Mouse (Mus musculus): ENCODE results near the gene Cracr2b. TPM values are rescaled to one million over a fixed set of nuclear protein-coding genes. Genes with fewer than 3 reads are reported as not detected.

The Cracr2b gene
- polyA plus RNA-seq, 1 experiment from 2014 or later, result 9.9 TPM

GRCm38 (mm10) chr7:141475011-141475804 lies 14.3 kb downstream of the Cracr2b start, which contains the start of the genes Polr2l and Tspan4:
Polr2l (minus strand) TSS chr7:141475132.
Tspan4 (plus strand) TSS chr7:141475240.
- POLR2A ChIA-PET, result interaction anchor here (1.4 to 7.0 kb wide), 4 partner anchors 6 to 61 kb away, joined by 3 to 64 read pairs (median 4); partner anchors contain the start of gene Cd151
- ATAC-seq (peak; percentile 36), DNase-seq (ENCODE audit: low read depth, low spot score) (no peak)
- TF ChIP-seq CTCF (IDR thresholded peaks at IDR 0.05), result no peak
- in situ Hi-C loops (cut with MboI; ENCODE audit: low pct_unique_long_range_greater_than_20kb), result loop anchor here (5.0 kb wide), 1 partner anchor 102 kb away; no protein-coding TSS in a partner anchor
- CTCF ChIA-PET, result interaction anchor here (3.1 kb wide), 1 partner anchor 49 kb away, joined by 16 read pairs; no protein-coding TSS in a partner anchor
- no peaks in the 10 kb centered on the region for H3K27me3 ChIP-seq

DNA sequence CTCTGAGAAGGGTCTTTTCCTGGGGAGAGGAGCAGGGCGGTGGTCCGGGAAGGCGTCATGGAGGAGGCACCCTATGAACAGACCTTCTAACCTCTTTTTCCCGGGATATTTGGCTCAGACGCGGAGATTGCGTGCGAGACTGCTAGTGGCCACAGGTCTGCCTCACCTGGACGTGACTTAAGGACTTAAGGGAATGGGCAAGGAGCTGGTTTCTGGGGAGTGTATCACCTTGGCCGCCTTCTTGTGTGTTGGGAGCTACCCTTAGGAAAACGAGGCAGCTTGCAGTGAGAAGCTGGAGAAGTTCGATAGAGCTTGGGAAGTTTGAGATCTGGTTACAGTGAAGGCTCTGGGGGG lies 14.9 kb downstream of the Cracr2b start:
- no peak for DNase-seq (ENCODE audit: low read depth, low spot score)
- TF ChIP-seq CTCF (IDR thresholded peaks at IDR 0.05), result no peak
- CTCF ChIA-PET, result interaction anchor here (0.9 to 3.1 kb wide), 3 partner anchors 15 to 64 kb away, joined by 3 to 16 read pairs (median 3); partner anchors contain the start of gene Cracr2b
- POLR2A ChIA-PET, result interaction anchor here (0.7 to 7.0 kb wide), 6 partner anchors 7 to 61 kb away, joined by 3 to 64 read pairs (median 4); partner anchors contain the start of gene Cd151
- in situ Hi-C loops (cut with MboI; ENCODE audit: low pct_unique_long_range_greater_than_20kb), result loop anchor here (5.0 kb wide), 1 partner anchor 102 kb away; no protein-coding TSS in a partner anchor
- no peak for ATAC-seq
- no peaks in the 10 kb centered on the region for H3K27me3 ChIP-seq

DNA sequence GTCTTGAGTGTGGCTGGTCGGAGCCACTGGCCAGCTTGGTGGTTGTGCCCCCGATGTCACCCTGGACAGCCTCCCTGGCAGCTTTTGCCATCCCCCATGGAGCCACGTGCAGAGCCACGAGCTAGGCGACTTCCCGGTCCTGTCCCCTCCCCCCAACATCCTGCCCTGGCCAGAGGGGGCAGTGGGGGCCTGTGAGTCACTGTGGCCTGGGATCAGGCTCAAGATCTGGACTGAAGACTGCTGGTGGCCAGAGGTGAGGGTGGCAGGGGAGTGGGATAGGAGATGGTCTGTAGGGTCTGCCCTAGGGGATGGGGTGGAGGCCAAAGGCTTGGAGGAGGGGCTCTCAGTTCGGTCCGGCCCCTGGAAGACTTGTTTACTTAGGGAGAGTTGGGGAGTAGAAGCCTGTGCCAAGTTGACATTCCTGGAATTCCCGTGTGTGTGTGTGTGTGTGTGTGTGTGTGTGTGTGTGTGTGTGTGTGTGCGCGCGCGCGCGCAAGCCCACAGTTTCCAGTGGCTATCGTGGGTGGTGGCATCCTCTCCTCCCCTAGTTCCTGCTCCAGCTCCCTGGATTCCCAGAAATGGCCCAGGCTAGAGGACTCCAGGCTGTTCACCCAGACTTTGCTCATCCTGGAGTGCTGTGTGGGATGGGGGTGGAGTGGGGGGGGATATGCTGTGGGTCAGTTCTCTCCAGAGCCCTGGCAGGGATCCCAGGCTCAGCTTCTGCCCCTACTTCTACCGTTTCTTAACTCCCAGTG lies 15.5 kb downstream of the Cracr2b start:
- no peak for DNase-seq (ENCODE audit: low read depth, low spot score)
- peak; percentile 25 for ATAC-seq
- no peaks in the 10 kb centered on the region for H3K27me3 ChIP-seq
- no peak for TF ChIP-seq CTCF (IDR thresholded peaks at IDR 0.05)
- in situ Hi-C loops (cut with MboI; ENCODE audit: low pct_unique_long_range_greater_than_20kb), result loop anchor here (5.0 kb wide), 1 partner anchor 101 kb away; no protein-coding TSS in a partner anchor
- ChIA-PET POLR2A (interaction anchor here (0.7 to 7.0 kb wide), 9 partner anchors 8 to 62 kb away, joined by 3 to 64 read pairs (median 3); partner anchors contain the start of gene Cd151), CTCF (interaction anchor here (0.9 to 3.1 kb wide), 6 partner anchors 9 to 65 kb away, joined by 3 to 16 read pairs (median 4); partner anchors contain the start of genes Cd151 and Cracr2b)

DNA sequence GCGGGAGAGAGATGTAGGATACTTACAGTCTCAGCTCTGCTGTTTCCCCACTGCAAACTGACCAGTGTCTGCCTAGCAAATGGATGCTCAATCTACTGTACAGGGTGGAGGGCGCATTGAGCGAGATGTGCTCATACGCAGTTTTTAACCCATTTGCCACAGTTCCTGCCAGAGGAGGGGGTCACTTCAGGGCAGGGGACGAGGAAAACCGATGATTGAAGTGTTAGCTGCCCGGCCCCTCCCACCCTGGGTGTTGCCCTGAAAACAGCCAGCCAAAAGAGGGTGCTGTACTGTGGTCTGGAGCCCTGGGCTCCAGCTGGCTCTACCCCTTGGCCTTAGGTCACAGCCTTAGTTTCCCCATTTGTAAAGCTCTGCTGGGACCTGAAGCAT lies 16.1 kb downstream of the Cracr2b start:
- ATAC-seq (peak; percentile 1), DNase-seq (ENCODE audit: low read depth, low spot score) (no peak)
- ChIA-PET CTCF (interaction anchor here (0.6 to 3.1 kb wide), 8 partner anchors 9 to 194 kb away, joined by 3 to 16 read pairs (median 3); partner anchors contain the start of gene Cd151), POLR2A (interaction anchor here (0.8 to 7.0 kb wide), 6 partner anchors 8 to 48 kb away, joined by 3 to 64 read pairs (median 3); partner anchors contain the start of gene Cd151)
- in situ Hi-C loops (cut with MboI; ENCODE audit: low pct_unique_long_range_greater_than_20kb), result loop anchor here (5.0 kb wide), 1 partner anchor 100 kb away; no protein-coding TSS in a partner anchor
- H3K27me3 ChIP-seq, result no peaks in the 10 kb centered on the region
- no peak for TF ChIP-seq CTCF (IDR thresholded peaks at IDR 0.05)

- ChIA-PET CTCF (interaction anchor here (0.6 to 3.1 kb wide), 8 partner anchors 10 to 193 kb away, joined by 3 to 16 read pairs (median 3); partner anchors contain the start of gene Cd151), POLR2A (interaction anchor here (0.9 to 7.0 kb wide), 3 partner anchors 9 to 35 kb away, joined by 3 to 64 read pairs (median 4); partner anchors contain the start of gene Cd151)
- DNase-seq (ENCODE audit: low read depth, low spot score) (no peak), ATAC-seq (peak; percentile 21)
- in situ Hi-C loops (cut with MboI; ENCODE audit: low pct_unique_long_range_greater_than_20kb), result loop anchor here (5.0 kb wide), 1 partner anchor 100 kb away; no protein-coding TSS in a partner anchor
- no peak for TF ChIP-seq CTCF (IDR thresholded peaks at IDR 0.05)
- H3K27me3 ChIP-seq, result no peaks in the 10 kb centered on the region
Observed at GRCm38 (mm10) chr7:141477578-141478269, 16.8 kb downstream of the Cracr2b start.

GRCm38 (mm10) chr7:141478270-141478748 lies 17.4 kb downstream of the Cracr2b start:
- no peak for DNase-seq (ENCODE audit: low read depth, low spot score)
- no peaks in the 10 kb centered on the region for H3K27me3 ChIP-seq
- in situ Hi-C loops (cut with MboI; ENCODE audit: low pct_unique_long_range_greater_than_20kb), result loop anchor here (5.0 kb wide), 1 partner anchor 99 kb away; no protein-coding TSS in a partner anchor
- ChIA-PET POLR2A (interaction anchor here (7.0 kb wide), 1 partner anchor 10 kb away, joined by 64 read pairs; the partner anchor contains the start of gene Cd151), CTCF (interaction anchor here (1.1 to 3.1 kb wide), 4 partner anchors 10 to 46 kb away, joined by 3 to 16 read pairs (median 10); partner anchors contain the start of gene Cd151)
- no peak for TF ChIP-seq CTCF (IDR thresholded peaks at IDR 0.05)
- no peak for ATAC-seq

- DNase-seq (ENCODE audit: low read depth, low spot score) (no peak), ATAC-seq (peak; percentile 45)
- in situ Hi-C loops (cut with MboI; ENCODE audit: low pct_unique_long_range_greater_than_20kb), result loop anchor here (5.0 kb wide), 1 partner anchor 41 kb away; no protein-coding TSS in a partner anchor
- no peaks in the 10 kb centered on the region for H3K27me3 ChIP-seq
- CTCF ChIA-PET, result interaction anchor here (0.9 to 2.6 kb wide), 12 partner anchors 10 to 188 kb away, joined by 3 to 15 read pairs (median 3); no protein-coding TSS in a partner anchor
- no peak for TF ChIP-seq CTCF (IDR thresholded peaks at IDR 0.05)
- POLR2A ChIA-PET, result interaction anchor here (0.9 to 7.0 kb wide), 4 partner anchors 12 to 44 kb away, joined by 3 to 64 read pairs (median 4); partner anchors contain the start of gene Cd151
Observed at GRCm38 (mm10) chr7:141480842-141481497, 20.1 kb downstream of the Cracr2b start.

All from Patski (cell line).